Mouse (Mus musculus): Measurements from ENCODE around the gene Castor1. TPM values are rescaled to one million over a fixed set of nuclear protein-coding genes. Genes with fewer than 3 reads are reported as not detected.

Gene Castor1
- polyA plus RNA-seq (2015; fragmentation: Nextera tagmentation; extraction: Ambion mirVana) = 10.0 and 13.3 TPM in 2 replicates

DNA sequence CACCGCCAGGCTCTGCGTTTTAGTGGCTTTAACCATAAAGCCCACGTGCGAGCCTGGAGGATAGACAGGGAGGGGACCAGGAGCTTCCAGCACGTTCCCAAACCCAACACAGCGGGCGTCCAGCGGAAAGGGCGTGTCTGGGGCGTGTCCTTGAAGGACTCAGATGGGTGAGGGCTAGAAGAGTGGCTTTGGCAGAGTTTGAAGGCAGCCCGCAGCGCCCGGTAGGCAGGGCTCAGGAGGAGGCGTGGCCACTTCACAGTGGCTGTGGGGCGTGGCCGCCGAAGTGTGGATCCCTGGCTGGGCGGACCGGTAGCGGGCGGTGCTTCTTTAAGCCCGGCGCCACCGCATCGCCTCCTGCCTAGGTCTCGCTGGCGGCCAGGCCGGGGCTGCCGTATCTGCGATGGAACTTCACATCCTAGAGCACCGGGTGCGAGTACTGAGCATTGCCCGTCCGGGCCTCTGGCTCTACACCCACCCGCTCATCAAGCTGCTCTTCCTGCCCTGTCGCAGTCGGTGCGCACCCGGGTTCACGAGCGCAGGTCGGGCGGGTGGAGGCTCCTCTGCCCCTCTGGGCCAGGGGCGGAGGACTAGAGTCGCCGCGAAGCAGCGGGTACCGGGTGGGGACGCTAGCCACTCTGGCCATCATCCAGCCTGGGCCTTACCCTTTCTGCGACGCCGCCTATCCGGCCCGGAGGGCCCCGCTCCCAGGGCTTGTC lies at the start of gene Castor1:
Castor1 (plus strand) TSS at position 312 of the 716 bp plus-strand sequence.

DNA sequence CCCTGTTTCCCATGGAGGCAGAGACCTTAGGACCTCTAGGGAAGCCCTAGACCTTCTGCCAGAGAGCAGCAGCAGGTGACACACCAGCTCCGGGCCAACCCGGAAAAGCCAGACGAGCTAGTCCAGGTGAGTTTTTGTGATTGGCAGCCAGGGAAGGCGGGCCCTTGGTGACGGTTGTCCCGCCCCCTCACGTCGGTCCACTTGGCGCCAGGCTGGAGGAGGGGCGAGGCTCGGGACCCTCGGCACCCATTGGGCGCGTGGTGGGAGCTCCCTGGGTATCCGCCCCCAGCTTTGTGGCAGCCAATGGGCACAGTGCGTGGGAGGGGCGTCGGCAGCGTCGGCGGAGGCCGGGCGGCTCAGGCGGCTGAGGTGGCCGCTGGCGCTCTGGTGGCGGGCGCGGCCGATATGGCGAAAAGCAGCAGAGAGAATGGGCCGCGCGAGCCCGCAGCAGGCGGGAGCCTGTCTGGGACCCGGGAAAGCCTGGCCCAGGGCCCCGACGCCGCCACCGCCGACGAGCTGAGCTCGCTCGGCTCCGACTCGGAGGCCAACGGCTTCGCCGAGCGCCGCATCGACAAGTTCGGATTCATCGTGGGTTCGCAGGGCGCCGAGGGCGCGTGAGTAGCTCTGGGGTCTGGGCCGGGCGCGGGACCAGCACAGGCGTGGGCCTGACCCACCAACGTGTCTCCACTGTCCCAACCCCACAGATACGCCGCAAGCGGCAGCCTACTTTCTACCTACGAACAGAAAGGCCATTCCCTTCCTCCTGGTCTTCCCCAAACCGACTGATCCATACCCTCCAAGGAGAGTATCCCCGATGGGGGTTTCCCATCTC lies 31.3 kb upstream of the Castor1 start, which contains the start of gene Tbc1d10a:
Tbc1d10a (plus strand) TSS at position 304 of the 832 bp plus-strand sequence.

DNA sequence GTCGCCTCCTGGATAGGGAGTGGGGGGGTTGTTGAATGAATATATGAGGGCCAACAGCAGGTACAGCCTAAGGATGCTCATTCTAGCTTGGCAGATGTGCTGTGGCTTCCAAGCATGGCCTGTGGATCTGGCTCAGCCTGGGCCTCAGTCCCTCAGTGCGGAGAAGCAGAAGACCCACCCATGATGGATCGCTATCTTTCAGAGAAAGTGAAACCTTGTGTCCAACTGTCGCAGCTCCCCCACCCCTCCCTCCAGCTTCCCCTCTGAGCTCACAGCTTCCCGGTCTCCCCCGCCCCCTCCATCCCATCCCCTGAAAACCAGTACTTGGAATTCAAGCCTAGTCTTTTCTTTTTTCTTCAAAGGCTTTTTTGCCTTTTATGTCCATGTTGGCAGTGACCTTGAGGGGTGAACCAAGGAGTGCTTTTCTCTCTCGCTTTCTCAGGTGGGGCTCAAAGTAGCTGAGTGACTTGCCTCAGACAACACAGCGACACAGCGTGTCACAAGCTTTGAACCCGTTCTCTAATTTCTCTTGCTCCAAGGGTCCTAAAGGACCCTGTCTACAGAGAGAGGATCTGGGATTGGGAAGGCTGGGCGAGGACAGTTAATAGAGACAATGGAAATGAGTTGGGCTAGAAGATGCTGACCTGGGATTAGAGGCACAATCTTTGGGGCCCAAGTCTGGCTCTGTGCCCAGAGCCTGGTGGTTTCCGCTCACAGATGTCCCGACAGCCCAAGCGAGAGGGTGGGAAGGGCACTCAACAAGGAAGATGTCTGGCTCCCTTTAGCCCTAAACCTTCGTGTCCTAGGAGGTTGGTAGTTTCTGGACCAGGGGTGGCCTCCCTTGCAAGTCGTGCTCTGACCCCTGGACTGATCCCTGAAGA lies 17.9 kb downstream of the Castor1 start, which contains the start of gene Osm:
Osm (plus strand) TSS at position 756 of the 881 bp plus-strand sequence.

DNA sequence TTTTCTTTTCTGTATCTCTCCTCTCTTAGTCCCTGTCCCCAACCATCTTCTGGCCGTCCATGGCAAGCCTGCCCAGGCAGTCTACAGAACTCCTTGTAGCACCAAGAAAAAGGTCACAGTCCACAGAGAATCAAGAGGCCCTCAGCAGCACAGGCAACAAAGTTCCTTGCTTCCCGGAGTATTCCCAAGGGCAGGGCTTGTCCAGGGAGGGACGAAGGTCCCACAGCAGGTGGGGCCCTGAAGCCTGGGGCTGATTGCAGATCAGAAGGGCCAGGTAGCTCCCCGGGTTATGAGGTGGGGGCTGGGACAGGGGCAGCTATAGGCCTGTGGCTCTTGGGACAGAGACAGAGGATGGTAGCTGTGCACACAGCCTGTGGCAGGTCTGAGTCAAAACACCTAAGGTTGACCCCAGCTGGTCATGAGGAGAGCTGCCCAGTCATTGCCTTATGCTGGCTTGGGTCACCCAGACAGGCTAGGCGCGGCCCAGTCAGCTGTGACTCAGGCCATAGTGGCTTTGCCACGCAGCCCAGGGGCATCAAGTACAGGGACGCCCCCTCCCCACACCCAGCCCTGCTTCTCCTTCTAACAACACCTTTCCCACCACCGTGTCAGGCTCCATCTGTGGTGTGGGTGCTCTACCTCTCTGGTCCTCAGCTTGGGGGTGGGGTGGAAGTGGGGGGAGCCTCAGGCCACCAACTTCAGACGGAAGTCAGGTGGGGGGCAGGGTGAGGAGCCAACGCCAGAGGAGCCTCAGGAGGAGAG lies 39.0 kb downstream of the Castor1 start, which contains the start of gene Lif:
Lif (plus strand) TSS at position 712 of the 762 bp plus-strand sequence.

Other genes starting within 250 kb of the Castor1 start
- gene 4930556J24Rik, start 241.4 kb upstream of the Castor1 start, polyA plus RNA-seq (2015; fragmentation: Nextera tagmentation; extraction: Ambion mirVana) = not detected in 2 replicates
- 4.0 and 4.8 TPM in 2 replicates for gene Gal3st1, start 234.6 kb upstream of the Castor1 start, polyA plus RNA-seq (2015; fragmentation: Nextera tagmentation; extraction: Ambion mirVana)
- 0.10 and 0.60 TPM in 2 replicates for gene Sec14l4, start 186.8 kb upstream of the Castor1 start, polyA plus RNA-seq (2015; fragmentation: Nextera tagmentation; extraction: Ambion mirVana)
- gene Sec14l3, start 153.4 kb upstream of the Castor1 start, polyA plus RNA-seq (2015; fragmentation: Nextera tagmentation; extraction: Ambion mirVana) = not detected in 2 replicates
- gene Mtfp1, start 122.8 kb upstream of the Castor1 start, polyA plus RNA-seq (2015; fragmentation: Nextera tagmentation; extraction: Ambion mirVana) = 16.6 and 19.9 TPM in 2 replicates
- gene Sec14l2, start 94.8 kb upstream of the Castor1 start, polyA plus RNA-seq (2015; fragmentation: Nextera tagmentation; extraction: Ambion mirVana) = 0.85 and 1.1 TPM in 2 replicates
- 13.5 and 15.0 TPM in 2 replicates for gene Rnf215, start 83.0 kb upstream of the Castor1 start, polyA plus RNA-seq (2015; fragmentation: Nextera tagmentation; extraction: Ambion mirVana)
- gene Ccdc157, start 57.9 kb upstream of the Castor1 start, polyA plus RNA-seq (2015; fragmentation: Nextera tagmentation; extraction: Ambion mirVana) = 3.8 and 4.2 TPM in 2 replicates
- gene Sf3a1, start 57.9 kb upstream of the Castor1 start, polyA plus RNA-seq (2015; fragmentation: Nextera tagmentation; extraction: Ambion mirVana) = 16.0 and 18.1 TPM in 2 replicates
- gene Tbc1d10a, start 31.4 kb upstream of the Castor1 start, polyA plus RNA-seq (2015; fragmentation: Nextera tagmentation; extraction: Ambion mirVana) = 9.9 and 12.4 TPM in 2 replicates
- 0.06 and 0.33 TPM in 2 replicates for gene Osm, start 18.2 kb downstream of the Castor1 start, polyA plus RNA-seq (2015; fragmentation: Nextera tagmentation; extraction: Ambion mirVana)
- gene Lif, start 39.3 kb downstream of the Castor1 start, polyA plus RNA-seq (2015; fragmentation: Nextera tagmentation; extraction: Ambion mirVana) = 0.23 and 0.34 TPM in 2 replicates
- gene Hormad2, start 222.9 kb downstream of the Castor1 start, polyA plus RNA-seq (2015; fragmentation: Nextera tagmentation; extraction: Ambion mirVana) = 0.09 and 0.14 TPM in 2 replicates

Data from skeletal muscle tissue, postnatal 0 days (tissue).